Mouse (Mus musculus): ENCODE measurements around the gene Ripor2. TPM values are rescaled to one million over a fixed set of nuclear protein-coding genes. Genes with fewer than 3 reads are reported as not detected.

Gene Ripor2
- polyA plus RNA-seq, 1 experiment from 2014 or later = 16.5 TPM

DNA sequence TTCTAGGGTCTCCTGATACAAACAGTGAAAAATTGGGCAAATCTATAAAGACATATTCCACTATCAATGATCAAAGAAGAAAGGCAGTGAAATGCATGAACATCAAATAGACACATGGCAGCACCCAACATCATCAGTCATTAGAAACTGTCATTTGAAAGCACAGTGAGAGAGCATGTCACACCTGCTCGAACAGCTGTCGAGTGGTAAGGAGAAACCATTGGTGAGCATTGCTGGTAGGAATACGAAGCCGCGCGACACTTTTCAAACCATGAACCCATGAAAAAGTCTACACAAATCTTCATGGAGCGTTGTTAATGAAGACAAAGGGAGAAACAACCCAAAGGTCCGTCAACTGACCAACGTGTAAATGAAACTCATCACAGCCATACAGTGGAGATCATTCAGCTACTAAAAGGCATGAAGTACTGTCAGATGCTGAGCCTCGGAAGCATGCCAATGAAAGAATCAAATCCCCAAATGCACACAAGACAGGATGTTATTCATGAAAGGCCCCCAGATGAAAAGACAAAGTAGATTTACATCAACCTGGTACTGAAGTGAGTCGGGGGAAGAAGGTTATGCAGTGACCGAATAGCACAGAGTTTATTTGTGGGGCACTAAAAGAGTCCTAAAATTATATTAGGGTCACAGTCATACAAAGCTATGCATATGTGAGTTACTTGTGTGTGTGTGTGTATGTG is 5.4 kb downstream of the Ripor2 start:
- ATAC-seq (ENCODE audit: low FRiP score, low read depth) = no peak

DNA sequence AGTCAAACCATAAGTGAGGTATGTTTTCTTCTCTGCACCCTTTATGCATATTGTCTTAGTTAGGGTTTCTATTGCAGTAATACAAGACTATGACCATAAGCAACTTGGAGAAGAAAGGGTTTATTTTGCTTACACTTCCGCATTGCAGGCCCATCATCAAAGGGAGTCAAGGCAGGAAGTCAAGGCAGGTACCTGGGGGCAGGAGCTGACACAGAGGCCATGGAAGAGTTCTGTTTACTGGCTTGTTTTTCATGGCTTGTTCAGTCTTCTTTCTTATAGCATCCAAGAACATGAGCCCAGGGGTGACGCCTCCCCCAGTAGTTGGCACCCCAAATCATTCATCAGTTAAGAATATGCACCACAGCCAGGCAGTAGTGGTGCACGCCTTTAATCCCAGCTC is 6.6 kb downstream of the Ripor2 start:
- Histone ChIP-seq H3K9ac (no peak overlapping the region), H3K4me3 (no peak overlapping the region), H3K4me2 (replicated peaks) (no peak overlapping the region), H3K4me1 (no peaks in the 10 kb centered on the region), H3K27me3 (replicated peaks) (no peaks in the 10 kb centered on the region), H3K27ac (no peak overlapping the region), H3K9me3 (no peaks in the 10 kb centered on the region; the same call in 1 of the 2 replicates), H3K36me3 (no peaks in the 10 kb centered on the region)
- WGBS = 96% methylated on average over 3 of the region's 3 CpGs
- no peak for ATAC-seq (ENCODE audit: low FRiP score, low read depth)

More for the DNA sequence above, 5.4 kb downstream of the Ripor2 start:
- Histone ChIP-seq H3K4me1 (no peaks in the 10 kb centered on the region), H3K27me3 (replicated peaks) (no peaks in the 10 kb centered on the region), H3K36me3 (no peaks in the 10 kb centered on the region), H3K9me3 (no peaks in the 10 kb centered on the region; the same call in 1 of the 2 replicates), H3K27ac (no peak overlapping the region), H3K4me3 (no peak overlapping the region), H3K4me2 (replicated peaks) (no peak overlapping the region), H3K9ac (no peak overlapping the region)
- 89% methylated on average over 12 of the region's 12 CpGs for WGBS

- ATAC-seq (ENCODE audit: low FRiP score, low read depth) = no peak
- Histone ChIP-seq H3K27me3 (replicated peaks) (no peaks in the 10 kb centered on the region), H3K4me1 (no peaks in the 10 kb centered on the region), H3K4me2 (replicated peaks) (no peak overlapping the region), H3K4me3 (no peak overlapping the region), H3K9ac (no peak overlapping the region), H3K27ac (no peak overlapping the region), H3K9me3 (no peaks in the 10 kb centered on the region; the same call in 1 of the 2 replicates), H3K36me3 (no peaks in the 10 kb centered on the region)
- WGBS = 88% methylated on average over 6 of the region's 6 CpGs
Measured at GRCm38 (mm10) chr13:24591737-24592136, 9.7 kb downstream of the Ripor2 start.

DNA sequence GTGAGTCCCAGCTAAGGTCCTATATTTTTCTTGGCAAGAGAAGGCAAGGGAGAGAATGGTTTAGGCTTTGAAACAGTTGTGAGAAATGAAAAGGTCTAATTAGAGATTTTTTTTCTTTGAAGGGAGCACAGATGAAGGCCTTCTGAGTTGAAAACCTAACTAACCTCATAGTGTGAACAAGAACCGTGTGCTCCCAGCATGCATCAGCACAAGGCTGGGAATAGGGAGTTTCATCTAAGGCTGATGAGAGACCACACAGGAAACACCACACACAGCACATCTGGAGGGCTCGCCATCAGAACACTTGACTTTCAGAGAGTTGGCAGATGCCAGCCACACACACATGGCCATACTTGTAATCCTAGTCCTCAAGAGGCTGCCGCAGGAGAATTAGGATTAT is 12.3 kb downstream of the Ripor2 start:
- Histone ChIP-seq H3K4me2 (replicated peaks) (no peak overlapping the region), H3K4me1 (no peaks in the 10 kb centered on the region), H3K27ac (no peak overlapping the region), H3K36me3 (no peaks in the 10 kb centered on the region), H3K4me3 (no peak overlapping the region), H3K27me3 (replicated peaks) (no peaks in the 10 kb centered on the region), H3K9me3 (no peaks in the 10 kb centered on the region), H3K9ac (no peak overlapping the region)
- 83% methylated on average over 3 of the region's 3 CpGs for WGBS
- no peak for ATAC-seq (ENCODE audit: low FRiP score, low read depth)

GRCm38 (mm10) chr13:24599631-24600041 is 17.6 kb downstream of the Ripor2 start:
- 83% methylated on average over 11 of the region's 11 CpGs for WGBS
- no peak for ATAC-seq (ENCODE audit: low FRiP score, low read depth)
- H3K9ac ChIP-seq = no peak overlapping the region

DNA sequence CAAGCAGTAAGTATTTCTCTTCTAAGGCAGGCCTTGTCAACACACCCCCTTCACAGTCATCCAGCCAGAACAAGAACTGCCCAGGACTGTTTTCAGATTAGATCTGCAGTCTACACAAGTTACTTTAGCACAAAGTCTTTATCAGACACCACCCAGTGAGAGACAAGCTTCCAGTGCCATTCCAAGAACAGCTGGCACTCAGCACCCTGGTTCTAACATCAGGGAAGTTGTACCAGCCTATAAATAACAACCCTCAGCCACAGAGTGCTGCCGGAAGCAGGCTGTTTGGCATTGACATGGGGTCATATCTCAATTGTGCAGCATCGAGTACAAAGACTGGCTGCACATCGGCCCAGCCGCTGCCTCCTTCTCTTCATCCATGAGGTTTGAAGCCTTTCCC is 21.0 kb downstream of the Ripor2 start:
- Histone ChIP-seq H3K27ac (no peak overlapping the region), H3K4me1 (peaks cover 21% of the 10 kb centered on the region), H3K4me2 (replicated peaks) (no peak overlapping the region), H3K36me3 (no peaks in the 10 kb centered on the region), H3K27me3 (replicated peaks) (no peaks in the 10 kb centered on the region), H3K9ac (no peak overlapping the region), H3K9me3 (no peaks in the 10 kb centered on the region), H3K4me3 (no peak overlapping the region)
- WGBS = 26% methylated on average over 4 of the region's 4 CpGs
- ATAC-seq (ENCODE audit: low FRiP score, low read depth) = no peak

More at GRCm38 (mm10) chr13:24599631-24600041, 17.6 kb downstream of the Ripor2 start:
- no peak overlapping the region for H3K27ac ChIP-seq
- H3K4me1 ChIP-seq = peaks cover 12% of the 10 kb centered on the region
- no peaks in the 10 kb centered on the region for H3K36me3 ChIP-seq
- no peak overlapping the region for H3K4me2 ChIP-seq (replicated peaks)
- H3K4me3 ChIP-seq = no peak overlapping the region
- H3K9me3 ChIP-seq = no peaks in the 10 kb centered on the region
- H3K27me3 ChIP-seq (replicated peaks) = no peaks in the 10 kb centered on the region

GRCm38 (mm10) chr13:24603591-24604009 is 21.6 kb downstream of the Ripor2 start:
- no peak overlapping the region for H3K9ac ChIP-seq
- no peaks in the 10 kb centered on the region for H3K36me3 ChIP-seq
- no peaks in the 10 kb centered on the region for H3K27me3 ChIP-seq (replicated peaks)
- WGBS = 23% methylated on average over 11 of the region's 11 CpGs
- H3K4me2 ChIP-seq (replicated peaks) = peak overlapping the region; percentile 3; the same call in 1 of the 2 replicates
- no peaks in the 10 kb centered on the region for H3K9me3 ChIP-seq
- H3K27ac ChIP-seq = no peak overlapping the region
- H3K4me1 ChIP-seq = peaks cover 21% of the 10 kb centered on the region
- 0 out of 2 replicates have a peak, but pooled peaks have one; percentile 11 for ATAC-seq (ENCODE audit: low FRiP score, low read depth)
- no peak overlapping the region for H3K4me3 ChIP-seq

DNA sequence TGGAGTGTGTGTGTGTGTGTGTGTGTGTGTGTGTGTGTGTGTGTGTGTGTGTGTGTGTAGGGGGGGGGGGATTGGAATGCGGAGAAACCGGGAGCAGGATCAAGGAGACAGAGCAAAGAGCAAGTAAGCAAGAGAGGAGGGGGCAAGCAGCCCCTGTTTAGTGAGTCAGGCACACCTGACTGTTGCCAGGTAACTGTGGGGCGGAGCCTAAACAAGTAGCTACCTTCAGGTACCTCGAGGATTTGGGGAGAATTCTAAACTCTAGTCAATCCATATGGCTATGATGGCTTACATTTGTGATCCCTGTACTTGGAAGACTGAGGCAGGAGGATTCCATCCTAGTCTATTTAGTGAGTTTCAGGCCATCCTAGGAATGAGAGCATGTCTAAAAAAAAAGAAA is 22.1 kb downstream of the Ripor2 start:
- Histone ChIP-seq H3K27me3 (replicated peaks) (no peaks in the 10 kb centered on the region), H3K4me1 (peaks cover 21% of the 10 kb centered on the region), H3K36me3 (no peaks in the 10 kb centered on the region), H3K9me3 (no peaks in the 10 kb centered on the region), H3K4me2 (replicated peaks) (peak overlapping the region; percentile 3; the same call in 1 of the 2 replicates), H3K9ac (no peak overlapping the region), H3K4me3 (no peak overlapping the region), H3K27ac (no peak overlapping the region)
- no peak for ATAC-seq (ENCODE audit: low FRiP score, low read depth)
- 38% methylated on average over 4 of the region's 4 CpGs for WGBS

- peak; percentile 77 for ATAC-seq (ENCODE audit: low FRiP score, low read depth)
- H3K4me1 ChIP-seq = peaks cover 21% of the 10 kb centered on the region
Measured at GRCm38 (mm10) chr13:24604761-24605591, 23.0 kb downstream of the Ripor2 start.

GRCm38 (mm10) chr13:24605755-24606154 is 23.8 kb downstream of the Ripor2 start:
- WGBS = 53% methylated on average over 5 of the region's 5 CpGs
- ATAC-seq (ENCODE audit: low FRiP score, low read depth) = no peak
- no peak overlapping the region for H3K9ac ChIP-seq
- no peaks in the 10 kb centered on the region for H3K36me3 ChIP-seq
- H3K27me3 ChIP-seq (replicated peaks) = no peaks in the 10 kb centered on the region
- H3K9me3 ChIP-seq = no peaks in the 10 kb centered on the region
- H3K4me3 ChIP-seq = no peak overlapping the region
- H3K27ac ChIP-seq = no peak overlapping the region
- no peak overlapping the region for H3K4me2 ChIP-seq (replicated peaks)
- peaks cover 21% of the 10 kb centered on the region for H3K4me1 ChIP-seq

More at GRCm38 (mm10) chr13:24604761-24605591, 23.0 kb downstream of the Ripor2 start:
- peak overlapping the region; percentile 61 for H3K4me2 ChIP-seq (replicated peaks)
- no peaks in the 10 kb centered on the region for H3K27me3 ChIP-seq (replicated peaks)
- H3K9ac ChIP-seq = 0 out of 2 replicates have a peak overlapping the region, but pooled peaks have one; percentile 33
- WGBS = 2% methylated on average over 20 of the region's 20 CpGs
- no peaks in the 10 kb centered on the region for H3K36me3 ChIP-seq
- H3K27ac ChIP-seq = no peak overlapping the region
- H3K9me3 ChIP-seq = no peaks in the 10 kb centered on the region
- peak overlapping the region; percentile 27 for H3K4me3 ChIP-seq

DNA sequence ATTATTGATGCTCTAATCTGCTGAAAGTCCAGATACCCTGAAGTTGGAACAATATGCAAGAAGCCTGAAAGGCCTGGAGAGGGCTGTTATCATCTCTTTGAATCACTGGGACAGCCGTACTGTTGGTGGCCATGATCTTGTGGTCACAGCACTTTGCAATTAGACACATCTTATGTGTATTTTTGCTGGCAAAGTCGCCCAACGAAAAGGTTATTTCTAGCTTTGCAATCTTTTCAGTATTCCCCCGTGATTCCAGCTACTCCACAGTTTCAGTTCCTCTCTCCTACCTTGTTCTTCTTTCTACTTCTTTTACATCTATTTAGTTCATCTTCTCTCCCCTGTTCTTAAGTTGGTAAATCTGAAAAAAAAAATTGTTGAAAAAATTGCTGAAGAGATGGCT is 26.0 kb downstream of the Ripor2 start:
- no peak overlapping the region for H3K9ac ChIP-seq
- WGBS = 91% methylated on average over 4 of the region's 4 CpGs
- H3K9me3 ChIP-seq = 0 out of 2 replicates have a peak, but pooled peaks cover 2% of the 10 kb centered on the region
- H3K4me1 ChIP-seq = peaks cover 21% of the 10 kb centered on the region
- H3K4me2 ChIP-seq (replicated peaks) = no peak overlapping the region
- no peak for ATAC-seq (ENCODE audit: low FRiP score, low read depth)
- no peaks in the 10 kb centered on the region for H3K27me3 ChIP-seq (replicated peaks)
- no peak overlapping the region for H3K4me3 ChIP-seq
- H3K27ac ChIP-seq = no peak overlapping the region
- H3K36me3 ChIP-seq = no peaks in the 10 kb centered on the region

DNA sequence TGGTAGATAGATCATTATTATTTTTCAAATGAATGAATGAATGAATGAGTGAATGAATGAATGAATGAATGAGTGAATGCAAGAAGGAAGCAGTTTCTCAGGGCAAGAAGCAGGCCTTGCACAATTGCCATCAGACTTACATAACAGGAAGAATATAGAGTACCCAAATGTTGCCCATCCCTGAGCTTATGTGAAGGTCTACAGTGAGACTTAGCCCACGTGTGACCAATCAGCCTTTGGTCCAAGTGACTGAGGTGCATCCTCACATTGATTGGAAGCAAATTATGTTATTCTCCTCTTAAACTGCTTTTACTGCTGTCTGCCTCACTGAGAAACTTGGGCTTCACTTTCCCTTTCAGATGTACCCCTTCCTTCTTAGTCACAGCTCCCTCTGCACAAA is 26.7 kb downstream of the Ripor2 start:
- Histone ChIP-seq H3K4me2 (replicated peaks) (no peak overlapping the region), H3K27ac (no peak overlapping the region), H3K9ac (no peak overlapping the region), H3K4me3 (no peak overlapping the region), H3K27me3 (replicated peaks) (no peaks in the 10 kb centered on the region), H3K36me3 (no peaks in the 10 kb centered on the region), H3K9me3 (0 out of 2 replicates have a peak, but pooled peaks cover 2% of the 10 kb centered on the region), H3K4me1 (peaks cover 15% of the 10 kb centered on the region)
- WGBS = 68% methylated on average over 1 of the region's 1 CpGs
- ATAC-seq (ENCODE audit: low FRiP score, low read depth) = no peak
